Mouse (Mus musculus) kidney, adult 2 months (tissue): ENCODE results near the gene D430042O09Rik.

Source experiments
- CTCF ChIP-seq: fragments of 200-500 bp; conservative IDR thresholded peaks from 2 replicates; pipeline ENCODE4 v1.5.1; 2011; ENCODE audit warnings: low read depth, mild to moderate bottlenecking, control low read depth, low read length, moderate library complexity, mixed read lengths; ENCODE audit not compliant: insufficient read depth, insufficient read length
- POLR2A ChIP-seq: fragments of 200-500 bp; IDR thresholded peaks from one replicate; pipeline ENCODE4 v1.6.1; 2011; ENCODE audit warnings: low read depth, low read length, control low read depth

- TF ChIP-seq CTCF (no peak), POLR2A (no peak)
These were observed 139.8 kb downstream of the D430042O09Rik start for GRCm38 (mm10) chr7:125847528-125847866.
